Mouse (Mus musculus) spleen, postnatal 0 days (tissue): Measurements from ENCODE around the gene Cep83. TPM values are rescaled to one million over a fixed set of nuclear protein-coding genes. Genes with fewer than 3 reads are reported as not detected.

Experiments used
- polyA plus RNA-seq: library from polyadenylated mRNA; unstranded; fragments of >200 nt; fragmentation: Nextera tagmentation; extraction: Ambion mirVana; gene quantifications from 2 replicates; pipeline ENCODE4 v1.2.1, GENCODE M21; 2015

The Cep83 gene
- 14.1 and 15.4 TPM in 2 replicates for polyA plus RNA-seq

DNA sequence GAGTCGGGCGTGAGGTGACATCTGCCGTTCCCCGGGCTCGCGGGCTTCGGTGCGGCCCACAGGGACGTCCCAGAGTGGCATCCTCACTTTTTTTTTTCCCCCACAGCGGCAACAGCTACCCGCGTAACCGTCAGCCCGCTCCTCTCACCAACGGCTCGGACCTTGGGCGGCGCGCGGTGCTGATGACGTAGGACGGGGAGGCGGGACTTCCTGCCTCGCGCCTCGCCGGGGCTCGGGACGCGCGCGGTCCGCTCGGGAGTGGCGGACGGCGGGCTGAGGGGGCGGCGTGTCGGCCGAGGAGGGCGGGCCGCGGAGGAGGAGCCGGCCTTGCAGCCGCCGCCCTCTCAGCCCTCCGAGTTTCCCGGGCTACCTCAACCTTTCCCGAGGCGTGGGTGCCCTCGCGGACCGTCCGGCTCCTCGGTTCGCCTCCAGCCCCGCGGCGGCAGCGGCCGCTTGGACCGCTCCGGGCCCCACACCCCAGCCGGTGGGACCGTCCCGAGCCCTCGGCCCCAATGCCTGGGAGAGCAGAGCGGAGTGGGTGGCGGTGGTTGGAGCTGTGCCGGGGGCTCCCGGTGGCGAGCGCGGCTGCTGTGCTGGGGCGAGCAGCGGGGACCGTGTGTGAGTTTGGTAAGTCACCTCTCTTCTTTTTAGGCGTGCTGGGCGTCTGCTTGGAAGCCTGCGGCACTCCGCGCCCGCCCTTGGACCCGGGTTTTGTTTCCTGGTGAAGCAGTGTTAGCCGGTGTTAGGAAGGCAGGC is at the start of gene Cep83:
TSS of gene Cep83 (plus strand) at position 235 of the 756 bp plus-strand sequence.

